Mouse (Mus musculus) liver, adult 2 months (tissue): ENCODE data around the gene Fbln2.

Experiments
- CTCF ChIP-seq: fragments of 200-500 bp; IDR thresholded peaks from 2 replicates; pipeline ENCODE4 v1.5.1; 2011; ENCODE audit warnings: low read depth, low read length, control low read depth
- POLR2A ChIP-seq: fragments of 200-500 bp; IDR thresholded peaks from 2 replicates; pipeline ENCODE4 v1.6.1; 2011; ENCODE audit warnings: low read length, control low read depth; ENCODE audit not compliant: insufficient read depth; ENCODE audit errors: extremely low read depth

DNA sequence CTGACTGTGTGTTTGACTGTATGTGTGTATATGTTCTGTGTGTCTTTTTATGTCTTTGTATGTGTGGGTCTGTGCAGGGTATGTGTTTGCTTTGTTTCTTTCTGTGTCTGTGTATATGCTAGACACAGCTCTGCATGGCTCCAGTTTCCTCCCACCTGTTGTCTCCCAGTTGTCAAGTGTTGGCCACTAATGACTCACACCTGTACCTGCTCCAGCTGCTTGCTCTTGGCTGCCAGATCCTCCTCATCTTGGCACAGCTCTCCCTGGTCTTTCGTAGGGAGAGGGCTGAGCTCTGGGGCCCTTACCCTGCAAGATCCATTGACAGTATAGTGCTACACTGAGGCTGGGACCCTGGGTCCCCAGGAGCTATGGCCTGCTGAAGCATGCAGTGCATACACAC, 13.8 kb downstream of the Fbln2 start:
- TF ChIP-seq POLR2A (no peak), CTCF (no peak)
